Mouse (Mus musculus) ovary, postnatal 10 days (tissue): ENCODE results near the gene Tceanc2.
"Not testable (repeated sequence)": the region's sequence is repeated elsewhere in the genome, so short reads cannot be mapped to it uniquely, and the experiment has no call there.

Experiments
- DNase-seq: peaks from one replicate; pipeline ENCODE4 v3.0.0; 2022; ENCODE audit warnings: low spot score

Tceanc2 gene

DNA sequence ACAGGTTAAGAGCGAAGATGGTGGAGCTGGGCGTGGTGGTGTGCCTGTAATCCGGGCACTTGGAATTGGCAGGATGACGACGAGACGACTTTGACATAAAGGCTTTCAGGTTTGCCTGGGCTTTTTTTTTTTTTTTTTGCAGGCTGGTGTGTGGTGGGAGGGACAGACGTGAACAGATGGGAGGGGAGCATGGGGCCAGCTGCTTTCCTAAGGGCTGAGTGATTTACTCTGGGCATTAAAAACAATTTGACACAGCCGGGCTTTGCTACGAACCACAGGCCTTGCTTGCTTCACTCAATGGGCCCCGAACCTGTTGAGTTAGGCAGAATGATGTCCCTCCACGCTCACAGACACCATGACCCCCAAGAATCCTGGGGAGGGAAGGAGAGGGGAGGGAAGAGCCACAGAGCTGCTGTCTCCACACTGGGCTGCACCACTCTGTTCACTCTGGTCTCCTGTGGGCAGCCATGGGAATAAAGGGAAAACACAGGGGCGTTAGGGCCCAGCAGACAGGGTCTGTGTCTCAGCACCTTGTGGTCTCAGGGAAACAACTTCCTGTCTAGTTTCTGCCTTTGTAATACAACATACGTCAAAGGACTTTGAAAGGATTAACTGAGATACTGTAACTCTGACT is 51.9 kb downstream of the Tceanc2 start:
- no peak for DNase-seq

DNA sequence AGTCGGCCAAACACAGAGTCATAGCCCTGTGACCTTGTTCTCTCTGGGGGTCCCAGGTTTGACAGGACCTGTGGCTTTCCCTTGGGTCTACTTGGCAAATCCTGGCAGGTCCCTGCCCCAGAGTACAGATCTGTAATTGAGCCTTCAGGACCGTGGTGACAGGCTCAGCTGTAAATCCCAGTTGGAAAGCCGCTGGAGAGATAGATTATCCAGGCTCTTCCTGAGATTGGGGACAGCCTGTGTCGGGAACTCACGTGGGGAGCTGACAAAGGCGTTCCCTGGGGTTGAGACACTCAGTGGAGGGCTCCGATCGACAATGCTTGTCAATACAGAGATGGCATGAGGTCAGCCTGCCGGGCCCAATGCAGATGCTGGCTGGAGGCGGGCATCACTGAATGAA is 52.5 kb downstream of the Tceanc2 start:
- DNase-seq, result no peak

DNA sequence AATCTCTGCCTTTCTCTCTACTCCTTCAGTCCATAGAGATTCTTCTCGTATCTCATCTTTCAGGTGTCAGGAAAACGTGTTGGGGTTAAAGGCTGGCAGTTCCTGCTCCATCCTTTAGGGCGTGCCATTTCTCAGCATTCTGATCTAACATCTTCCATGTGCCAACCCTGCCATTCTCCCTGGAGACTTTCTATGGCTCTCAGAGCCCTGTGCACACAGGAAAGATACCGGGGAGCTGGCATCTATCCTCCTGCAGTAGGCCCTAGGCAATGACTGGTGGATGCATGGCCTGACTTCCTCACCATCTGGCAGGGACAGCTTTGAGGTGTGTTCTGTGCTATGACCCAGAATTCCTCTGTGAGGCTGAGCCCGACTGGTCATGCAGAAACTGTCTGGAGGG is 53.8 kb downstream of the Tceanc2 start:
- DNase-seq, result no peak

DNA sequence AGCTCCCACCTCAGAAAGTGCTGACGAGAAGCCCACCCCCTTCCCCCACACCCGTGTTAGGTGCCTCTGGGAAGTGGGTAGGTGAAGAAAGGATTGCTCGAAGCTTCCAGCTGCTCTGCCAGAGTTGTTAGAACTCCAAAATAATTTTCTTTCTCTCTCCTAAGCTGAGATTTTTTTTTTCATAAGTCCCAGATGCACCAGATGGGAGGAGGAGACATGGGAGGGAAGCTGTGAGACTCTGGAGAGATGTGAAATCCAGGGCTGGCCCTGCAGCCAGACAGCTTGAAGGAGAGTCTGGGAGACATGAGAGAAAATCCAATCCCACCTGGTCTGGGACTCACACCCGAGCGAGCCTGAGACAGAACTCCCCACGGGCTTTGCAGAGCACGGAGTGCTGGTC is 54.5 kb downstream of the Tceanc2 start:
- no peak for DNase-seq

DNA sequence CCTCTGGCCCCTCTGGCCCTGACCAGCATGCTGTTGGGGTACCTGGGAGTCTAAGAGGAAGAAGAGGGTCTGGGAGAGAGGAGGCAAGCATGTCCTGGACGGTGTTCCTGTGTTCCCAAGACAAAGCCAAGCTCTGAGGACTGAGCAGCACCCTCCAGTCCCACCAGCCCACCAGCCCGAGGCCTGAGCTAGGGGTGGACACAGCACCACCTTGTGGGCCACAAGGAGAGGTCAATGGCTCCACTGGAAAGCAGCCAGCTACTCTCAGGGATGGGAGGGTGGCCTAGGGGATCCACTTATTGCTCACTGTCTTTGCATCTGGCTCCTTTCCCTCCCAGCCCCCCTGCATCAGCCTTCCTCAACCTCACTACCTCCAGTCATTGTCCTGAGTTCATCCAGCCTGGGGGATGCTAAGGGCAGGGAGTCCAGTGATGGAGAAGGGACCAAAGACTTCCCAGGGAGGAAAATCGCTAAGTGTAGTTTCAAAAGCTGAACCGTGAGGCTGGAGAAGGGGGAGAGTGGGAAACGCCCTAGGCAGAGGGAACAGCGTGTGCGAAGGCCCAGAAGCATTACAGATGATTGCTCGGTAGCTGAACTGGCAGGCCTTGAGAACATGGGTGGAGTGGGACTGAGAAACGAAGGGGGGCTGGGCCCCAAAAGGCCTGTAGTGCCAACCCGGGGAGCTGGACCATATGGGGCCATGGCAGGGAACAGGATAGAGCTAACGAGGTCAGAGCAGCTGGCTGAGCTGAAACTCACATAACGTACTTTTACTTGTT is 57.6 kb downstream of the Tceanc2 start:
- no peak for DNase-seq

DNA sequence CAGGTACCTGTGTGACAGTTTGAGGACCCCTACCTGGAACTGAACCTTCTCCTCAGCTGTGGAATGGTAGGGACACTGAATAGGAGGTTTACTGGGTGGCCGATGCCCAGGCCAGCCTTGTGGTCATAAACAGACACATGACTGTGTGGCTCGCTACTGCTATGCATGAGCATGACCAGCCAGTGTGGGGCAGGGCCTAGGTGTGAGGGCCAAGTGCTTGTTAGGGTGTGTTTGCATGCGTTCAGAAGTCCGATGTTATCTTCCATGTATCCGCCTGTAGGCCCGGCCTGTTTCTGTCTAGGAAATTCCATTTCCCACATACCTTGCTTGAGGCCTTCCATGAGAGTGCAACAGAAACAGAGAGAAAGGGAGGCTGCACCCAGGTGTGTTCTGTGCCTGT is 58.2 kb downstream of the Tceanc2 start:
- no peak for DNase-seq

DNA sequence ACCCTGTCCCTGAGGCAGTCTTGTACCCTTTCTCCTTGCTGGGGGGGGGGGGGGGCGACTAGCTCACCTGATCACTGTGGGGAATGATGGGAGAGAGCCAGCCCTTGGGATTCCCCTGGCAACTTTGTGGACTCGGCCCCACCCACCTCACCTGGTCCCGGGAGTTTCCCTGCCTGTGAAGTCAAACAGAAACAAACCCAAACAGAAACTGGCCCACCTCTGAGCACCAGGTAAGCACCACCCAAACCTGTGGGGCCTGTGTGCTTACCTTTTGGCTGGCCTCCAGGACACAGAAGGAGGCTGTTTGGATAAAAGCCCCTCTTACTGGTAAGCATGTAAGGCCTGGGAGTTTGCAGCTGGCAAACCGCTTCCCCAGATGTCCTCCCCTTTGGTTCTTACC is 59.9 kb downstream of the Tceanc2 start:
- no peak for DNase-seq

DNA sequence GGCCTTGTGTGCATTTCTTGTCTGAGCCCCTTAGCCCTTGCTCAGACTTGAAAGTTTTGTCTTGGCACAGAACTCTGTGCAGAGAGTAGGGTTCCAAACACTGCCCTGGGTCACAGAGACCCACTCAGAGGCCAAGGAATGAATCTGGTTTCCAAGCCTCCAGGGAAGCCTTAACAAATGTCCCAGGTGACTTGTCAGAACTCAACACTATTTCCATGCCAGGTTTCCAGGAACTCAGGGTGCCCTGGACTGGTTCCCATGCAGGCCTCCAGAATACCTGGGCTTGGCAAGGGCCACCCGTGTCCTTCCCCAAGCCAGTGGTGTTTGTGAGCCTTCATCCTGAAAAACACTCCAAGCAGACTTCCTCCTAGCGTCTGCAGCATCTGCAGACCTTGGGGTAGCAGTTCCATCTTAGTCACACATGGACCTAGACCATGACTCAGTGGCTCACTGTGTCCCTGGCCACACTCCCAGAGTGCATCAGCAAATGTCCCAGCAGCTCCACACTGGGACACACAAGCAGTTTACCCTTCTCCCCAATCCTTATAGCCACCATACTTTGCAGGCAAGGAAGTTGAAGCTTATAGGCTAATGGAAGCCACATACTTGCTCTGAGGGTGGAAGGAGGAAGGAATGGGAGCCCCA is 61.1 kb downstream of the Tceanc2 start:
- no peak for DNase-seq

DNA sequence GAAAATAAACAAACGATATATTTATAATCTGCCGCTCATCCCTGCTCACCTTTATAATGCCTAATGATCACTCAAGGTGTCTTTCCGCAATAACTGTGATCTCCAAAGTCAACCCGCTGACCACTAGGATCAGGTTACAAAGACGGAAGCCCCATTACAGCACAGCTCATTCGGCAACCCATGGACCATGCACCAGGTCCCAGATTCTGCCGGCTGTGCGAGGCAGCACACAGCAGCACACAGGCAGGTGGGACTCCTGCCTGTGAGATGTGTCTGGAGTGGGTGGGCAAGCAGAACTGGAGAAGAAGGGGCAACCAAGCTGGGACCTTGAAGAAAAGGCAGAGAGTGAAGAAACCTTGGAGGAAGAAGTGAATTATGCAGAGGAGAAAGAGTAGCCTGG is 64.6 kb downstream of the Tceanc2 start:
- DNase-seq, result no peak

DNA sequence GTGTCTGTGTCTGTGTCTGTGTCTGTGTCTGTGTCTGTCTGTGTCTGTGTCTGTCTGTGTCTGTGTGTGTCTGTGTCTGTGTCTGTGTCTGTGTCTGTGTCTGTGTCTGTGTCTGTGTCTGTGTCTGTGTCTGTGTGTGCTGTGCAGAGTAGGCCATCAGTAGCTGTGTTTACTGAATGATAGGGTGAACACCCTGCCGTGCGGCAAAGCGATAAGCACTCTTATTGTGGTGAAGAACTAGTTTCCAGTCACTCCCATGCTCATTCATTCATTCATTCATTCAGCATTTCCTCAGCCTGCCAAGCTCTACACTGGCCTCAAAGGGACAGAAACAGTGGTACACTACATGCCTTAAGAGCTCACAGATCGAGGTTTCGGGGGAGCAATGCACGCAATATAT is 69.7 kb downstream of the Tceanc2 start:
- DNase-seq, result not testable (repeated sequence)

DNA sequence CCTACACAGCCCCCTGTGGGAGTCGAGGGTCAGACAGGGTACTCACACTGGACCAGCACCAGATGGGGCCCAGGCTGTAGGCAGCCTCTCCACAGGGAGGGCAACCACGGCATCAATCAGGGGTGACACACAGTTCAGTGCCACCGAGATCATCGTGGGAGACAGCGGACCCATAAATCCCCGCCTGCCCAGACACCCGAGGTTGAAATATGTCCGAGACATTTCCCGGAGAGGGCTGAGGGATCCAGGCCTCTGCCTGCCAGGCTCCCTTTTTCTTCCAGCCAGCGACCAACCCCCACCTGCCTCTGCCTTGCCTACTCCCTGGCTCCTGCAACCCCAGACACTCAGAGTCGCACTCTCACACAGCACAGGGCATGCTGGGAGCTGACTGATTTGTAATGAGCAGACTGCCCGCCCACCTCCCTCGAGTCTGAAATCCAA is 70.6 kb downstream of the Tceanc2 start:
- no peak for DNase-seq

DNA sequence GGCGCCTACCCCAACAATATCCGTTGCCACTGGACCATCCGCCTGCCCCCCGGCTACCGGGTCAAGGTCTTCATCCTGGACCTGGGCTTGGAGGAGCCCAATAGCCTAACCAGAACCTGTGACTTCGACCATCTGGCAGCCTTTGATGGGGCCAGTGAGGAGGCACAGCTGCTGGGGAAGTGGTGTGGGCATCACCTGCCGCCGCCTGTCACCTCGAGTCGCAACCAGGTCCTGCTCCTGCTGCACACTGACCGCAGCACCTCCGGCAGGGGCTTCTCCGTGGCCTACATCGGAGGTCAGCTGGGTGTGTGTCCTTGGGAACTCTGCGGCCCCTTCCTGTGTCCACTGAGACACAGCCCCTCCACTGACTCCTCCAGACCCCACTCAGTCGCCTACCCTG is 72.1 kb downstream of the Tceanc2 start:
- DNase-seq, result no peak

DNA sequence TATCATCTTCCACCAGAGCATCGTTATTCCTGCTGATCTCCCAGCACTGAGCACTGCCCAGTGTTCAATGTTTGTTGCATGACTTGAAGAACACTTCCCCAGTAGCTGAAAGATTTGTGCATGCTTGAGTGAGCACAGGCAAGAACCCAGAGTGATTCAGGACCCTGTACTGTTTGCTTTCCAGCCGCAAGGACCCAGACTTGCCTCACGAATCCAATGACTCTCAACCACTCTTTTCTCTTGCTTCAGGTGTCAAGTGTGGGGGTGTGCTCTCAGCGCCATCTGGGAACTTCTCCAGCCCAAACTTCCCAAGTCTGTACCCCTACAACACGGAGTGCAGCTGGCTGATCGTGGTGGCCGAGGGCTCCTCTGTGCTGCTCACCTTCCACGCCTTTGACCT is 76.7 kb downstream of the Tceanc2 start:
- no peak for DNase-seq

DNA sequence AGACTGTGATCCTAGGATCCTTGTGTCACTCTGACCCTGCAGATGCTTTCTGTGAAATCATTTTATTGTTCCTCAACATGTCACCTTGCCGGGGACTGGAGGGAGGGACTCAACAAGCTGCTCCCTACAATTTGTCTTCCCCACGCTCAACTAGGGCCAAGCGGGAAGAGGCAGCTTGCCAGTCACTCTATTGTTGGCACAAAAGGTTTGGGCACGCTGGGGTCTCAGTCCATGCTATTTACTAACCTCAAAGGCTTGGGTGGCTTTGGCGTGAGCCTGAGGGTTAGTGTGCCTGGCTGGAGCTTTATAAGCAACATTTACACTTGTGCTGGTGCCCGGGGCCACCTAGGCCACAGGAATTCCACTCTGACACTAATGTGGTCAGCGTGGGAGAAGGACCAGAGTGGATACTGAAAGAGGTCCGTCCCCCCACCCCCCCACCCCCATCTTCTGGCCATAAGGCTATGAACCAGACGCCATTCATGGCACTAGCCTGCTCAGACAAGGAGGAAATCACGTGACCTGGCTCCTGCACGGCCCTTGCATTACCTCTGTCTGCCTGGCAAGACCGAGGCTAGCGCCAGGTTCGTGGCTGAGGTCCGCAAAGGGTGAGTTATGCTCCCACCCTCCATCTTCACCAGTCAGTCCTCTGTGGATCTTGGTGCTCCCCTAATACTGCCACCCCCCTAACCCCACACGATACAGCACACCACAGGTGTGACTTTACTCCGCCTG is 80.0 kb downstream of the Tceanc2 start:
- DNase-seq, result no peak

DNA sequence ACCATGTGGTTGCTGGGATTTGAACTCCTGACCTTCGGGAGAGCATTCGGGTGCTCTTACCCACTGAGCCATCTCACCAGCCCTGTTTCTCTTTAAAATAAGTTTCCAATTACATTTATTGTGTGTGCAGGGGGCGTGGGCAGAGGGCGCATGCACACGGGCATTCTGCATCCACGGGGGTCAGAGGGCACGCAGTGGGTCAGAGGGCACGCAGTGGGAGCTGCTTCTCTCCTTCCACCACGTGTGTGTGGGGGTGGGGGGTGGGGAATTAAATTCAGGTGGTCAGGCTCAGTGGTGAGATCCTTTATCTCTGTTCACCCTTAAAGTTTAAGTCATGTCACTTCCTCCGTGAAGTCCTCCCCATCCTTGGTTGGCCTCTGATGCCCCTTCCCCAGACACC is 80.5 kb downstream of the Tceanc2 start:
- DNase-seq, result no peak

DNA sequence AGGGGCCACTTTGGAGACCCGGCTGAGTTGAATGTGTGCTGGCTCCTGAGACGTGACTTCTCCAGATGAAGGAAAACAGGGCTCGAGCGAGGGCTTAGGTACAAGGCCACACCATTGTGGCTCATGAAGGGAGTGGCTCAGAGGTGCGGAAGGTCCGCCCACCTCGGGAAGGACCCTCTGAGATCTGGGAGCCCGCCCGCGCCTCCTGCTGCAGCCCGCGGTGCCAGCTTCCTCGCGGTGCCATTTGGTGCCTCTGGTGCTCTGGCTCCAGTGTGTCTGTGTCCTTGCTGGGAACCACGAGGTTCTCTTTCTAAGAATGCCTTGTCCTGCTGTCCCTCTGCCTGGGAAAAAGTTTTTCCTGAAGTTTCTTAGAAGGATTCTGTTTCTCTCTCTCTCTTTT is 81.0 kb downstream of the Tceanc2 start:
- no peak for DNase-seq

DNA sequence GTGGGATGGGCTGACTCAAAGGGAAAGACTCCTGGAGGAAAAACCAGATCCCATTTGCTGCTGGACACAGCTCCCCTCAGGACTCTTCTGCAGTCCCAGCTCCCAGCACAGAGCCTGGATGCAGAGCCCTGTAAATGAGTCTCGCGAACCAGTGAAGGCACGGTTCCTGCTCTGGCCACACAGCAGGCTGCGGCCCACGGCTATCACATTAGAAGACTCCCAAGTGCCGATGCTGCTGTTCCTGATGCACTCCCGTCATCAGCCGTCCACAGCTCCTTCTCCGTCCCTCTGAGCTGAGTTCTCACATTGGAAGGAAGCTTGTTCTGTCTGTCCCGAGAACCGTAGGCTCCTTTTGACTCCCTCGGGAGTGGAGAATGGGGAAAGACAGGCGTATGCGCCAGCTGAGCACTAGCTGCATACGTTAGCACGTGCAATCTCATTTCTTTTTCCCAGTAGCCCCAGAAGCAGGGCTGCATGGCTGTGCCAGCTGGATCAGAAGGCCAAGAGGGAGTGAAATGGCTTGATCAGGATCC is 82.0 kb downstream of the Tceanc2 start, which contains the start of gene Cdcp2:
TSS of gene Cdcp2 (plus strand) at position 51 of the 533 bp plus-strand sequence.
- DNase-seq, result no peak

DNA sequence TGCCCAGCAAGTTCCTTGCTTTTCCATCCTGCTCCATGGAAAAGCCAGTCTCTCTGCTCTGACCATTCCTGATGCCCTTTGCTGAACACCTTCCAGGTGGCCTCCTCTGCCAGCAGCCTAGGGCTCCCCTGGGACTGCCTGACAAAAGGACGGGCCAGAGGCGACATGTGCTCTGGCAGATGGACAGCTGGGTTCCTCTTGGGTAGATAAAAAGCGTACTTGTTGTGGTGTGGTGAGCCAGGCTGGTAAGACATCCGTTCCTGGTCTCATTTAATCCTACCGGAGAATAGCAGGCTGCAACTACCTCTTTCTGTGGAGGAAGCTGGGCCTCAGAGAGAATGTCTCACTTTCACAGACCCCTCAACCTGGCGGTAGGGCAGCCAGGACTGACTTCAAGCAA is 82.9 kb downstream of the Tceanc2 start:
- DNase-seq, result no peak

DNA sequence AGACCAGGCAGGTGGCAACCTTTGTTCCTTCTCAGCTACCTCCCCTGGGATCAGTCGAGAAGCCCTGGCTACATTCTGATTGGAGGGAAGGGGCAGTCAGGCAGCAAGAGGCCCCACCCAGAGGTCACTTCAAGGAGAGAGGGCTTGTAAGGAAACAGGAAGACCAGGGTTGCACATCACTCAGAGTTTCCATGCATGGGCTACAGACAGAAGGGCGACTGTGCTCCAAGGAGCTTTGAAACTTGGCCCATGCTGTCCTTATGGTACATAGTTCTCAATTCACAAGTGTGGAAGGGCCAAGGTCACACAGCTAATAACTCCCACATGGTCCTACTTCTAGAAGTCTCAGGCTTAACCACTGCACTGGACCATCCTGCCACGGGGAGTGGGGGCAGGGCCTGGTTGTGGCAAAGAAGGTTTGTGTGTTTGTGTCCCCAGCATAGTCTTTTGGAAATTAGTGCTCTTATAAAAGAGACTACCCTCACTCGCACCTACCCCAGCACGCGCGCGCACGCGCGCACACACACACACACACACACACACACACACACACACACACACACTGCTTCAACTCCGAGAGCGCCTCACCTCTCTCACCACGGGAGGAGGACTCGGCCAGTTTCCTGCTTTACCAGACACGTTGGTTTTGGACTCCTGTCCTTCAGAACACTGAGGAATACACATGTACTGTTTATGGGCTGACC is 84.3 kb downstream of the Tceanc2 start:
- DNase-seq, result no peak

DNA sequence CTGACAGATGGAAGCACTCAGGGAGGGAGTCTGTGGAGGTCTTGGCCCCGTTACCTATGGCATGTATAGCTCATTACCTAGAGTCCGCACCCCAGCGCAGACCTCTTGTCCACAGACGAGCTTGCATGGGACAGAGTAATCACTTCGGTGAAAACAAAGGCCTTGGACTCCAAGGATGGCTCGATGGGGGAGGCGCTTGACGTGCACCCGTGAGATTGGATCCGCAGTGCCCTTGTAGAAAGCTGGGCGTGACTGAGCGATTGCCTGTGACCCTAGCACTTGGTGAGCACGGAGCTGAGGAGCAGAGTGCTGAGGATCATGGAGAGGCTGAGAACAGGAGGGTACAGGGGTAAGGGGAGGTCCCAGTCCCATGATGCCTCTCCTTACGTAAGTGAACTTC is 87.2 kb downstream of the Tceanc2 start:
- DNase-seq, result no peak

DNA sequence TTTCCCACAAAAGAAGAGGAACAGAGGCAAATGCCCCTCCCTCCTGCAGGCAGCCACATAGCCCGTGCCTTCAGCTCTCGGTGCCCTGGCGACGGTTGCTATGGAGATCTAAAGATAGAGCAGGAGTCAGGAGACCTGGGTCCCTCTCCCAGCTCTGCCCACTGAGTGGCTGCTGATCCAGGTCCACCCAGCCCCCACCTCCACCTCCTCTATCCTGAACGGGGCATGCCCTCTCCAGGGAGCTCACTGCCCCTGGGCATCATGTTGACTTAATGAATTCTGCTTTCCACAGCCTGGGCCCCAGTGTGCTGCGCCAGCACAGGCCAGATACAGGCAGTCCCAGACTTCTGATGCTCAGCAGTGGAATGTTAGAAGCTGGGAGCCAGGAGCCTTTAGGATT is 94.1 kb downstream of the Tceanc2 start:
- DNase-seq, result no peak

DNA sequence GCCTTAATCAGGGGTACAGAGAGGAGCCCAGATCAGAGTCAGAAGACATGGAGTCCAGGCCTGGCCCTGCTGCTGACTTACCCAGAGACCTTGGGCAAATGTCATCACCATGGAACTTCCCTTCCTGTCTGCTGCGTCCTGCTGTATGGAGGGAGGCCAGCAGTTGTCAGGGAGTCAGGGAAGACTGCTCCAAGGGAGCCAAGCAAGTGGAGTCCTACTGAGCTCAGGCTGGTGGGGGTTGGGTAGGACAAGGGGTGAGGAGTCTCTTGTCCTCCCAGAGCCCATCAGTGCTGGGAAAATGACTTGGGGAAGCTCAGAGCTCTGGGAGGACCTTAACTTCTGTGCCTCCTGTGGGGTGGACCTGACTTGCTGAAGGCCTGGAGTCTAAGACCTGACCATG is 94.6 kb downstream of the Tceanc2 start:
- DNase-seq, result no peak
